28 mouse cellular contexts compared by ENCODE assay signal in the genomic region with DNA sequence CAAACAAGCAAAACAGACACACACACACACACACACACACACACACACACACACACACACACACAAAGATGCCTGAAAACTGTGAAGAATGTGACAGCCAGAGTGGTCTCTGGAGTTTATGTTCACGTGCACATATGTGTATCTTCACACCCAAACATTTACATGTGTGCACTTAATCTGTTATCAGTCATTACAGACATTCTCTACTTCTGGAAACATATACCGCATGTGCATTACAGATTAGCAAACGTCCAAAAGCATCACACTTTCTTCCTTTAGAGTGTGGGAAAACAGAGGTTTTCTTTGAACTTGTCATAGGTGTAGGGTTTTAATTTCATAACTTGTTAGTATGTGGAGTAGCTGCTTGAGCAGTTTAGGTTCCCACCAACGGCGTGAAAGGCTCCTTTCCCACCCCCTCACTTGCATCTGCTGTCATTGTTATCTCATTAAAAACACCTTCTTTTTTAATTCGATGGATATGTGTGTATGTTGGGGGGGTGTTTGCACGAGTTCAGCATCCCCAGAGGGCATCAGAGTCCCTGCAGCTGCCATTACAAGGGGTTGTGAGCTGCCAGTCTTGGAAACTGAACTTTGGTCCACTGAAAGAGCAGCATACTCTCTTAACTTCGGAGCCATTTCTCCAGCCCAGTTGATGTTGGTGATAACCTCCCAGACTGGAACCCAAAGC. TPM values are rescaled to one million over a fixed set of nuclear protein-coding genes. Genes with fewer than 3 reads are reported as not detected.
DNase-seq lines count a peak whose midpoint lies in the region; ATAC-seq and TF ChIP-seq lines count a peak whose summit lies in the region.
"Had no signal": no experiment of that assay in that cellular context is flagged by ENCODE, and none has a peak within 500 bp of the region (broad histone marks: within the 10 kb centered on the region; RNA-seq: fewer than 3 reads in every experiment).

No protein-coding gene starts in this region.

- no peak overlapping the region for H3K4me3 ChIP-seq in MEL (ENCODE audit: control insufficient read depth in 1 of 2, insufficient read depth in 1 of 2, low read depth in 2 of 2, low read length in 2 of 2)
- H3K4me3 ChIP-seq in liver, embryonic 13.5 days (replicated peaks), result no peak overlapping the region
- no peak overlapping the region for H3K4me3 ChIP-seq in hindbrain, postnatal 0 days (ENCODE audit: low read length)
- H3K4me3 ChIP-seq: forebrain, embryonic 10.5 days; heart, embryonic 10.5 days; heart, embryonic 15.5 days; intestine, embryonic 15.5 days; limb, embryonic 13.5 days had no signal

- whole genome bisulfite sequencing in liver, embryonic 13.5 days (ENCODE audit: insufficient replicate concordance), result 26% methylated on average over 8 of the region's 8 CpGs
- WGBS in hindbrain, postnatal 0 days, result 74% methylated on average over 8 of the region's 8 CpGs

- H3K9me3 ChIP-seq in MEL (replicated peaks; ENCODE audit: insufficient read depth, low read length), result no peaks in the 10 kb centered on the region
- no peaks in the 10 kb centered on the region for H3K9me3 ChIP-seq in liver, embryonic 13.5 days (replicated peaks)
- no peaks in the 10 kb centered on the region for H3K9me3 ChIP-seq in hindbrain, postnatal 0 days (ENCODE audit: low read length)
- H3K9me3 ChIP-seq: forebrain, embryonic 10.5 days; heart, embryonic 10.5 days; heart, embryonic 15.5 days; intestine, embryonic 15.5 days; limb, embryonic 13.5 days had no signal

- no peaks in the 10 kb centered on the region; a peak in 1 of 4 replicates for H3K36me3 ChIP-seq in MEL (ENCODE audit: control insufficient read depth in 1 of 2, insufficient read depth in 2 of 2, low read length in 2 of 2)
- H3K36me3 ChIP-seq in liver, embryonic 13.5 days, result no peaks in the 10 kb centered on the region
- no peaks in the 10 kb centered on the region for H3K36me3 ChIP-seq in hindbrain, postnatal 0 days (ENCODE audit: insufficient read depth, low read length)
- H3K36me3 ChIP-seq: forebrain, embryonic 10.5 days; heart, embryonic 10.5 days; heart, embryonic 15.5 days; intestine, embryonic 15.5 days; limb, embryonic 13.5 days had no signal

- ATAC-seq in erythroblast, adult 5-6 weeks (replicated peaks; ENCODE audit: low FRiP score, poor library complexity, severe bottlenecking), result peak; percentile 83
- ATAC-seq in liver, embryonic 13.5 days (ENCODE audit: low read depth), result peak; percentile 89
- peak; percentile 35; the same call in 1 of the 2 replicates for ATAC-seq in megakaryocyte progenitor cell, adult 5-6 weeks (replicated peaks; ENCODE audit: poor library complexity)
- ATAC-seq in CD4-positive, CD25-positive, alpha-beta regulatory T cell, adult 4 months, result no peak
- no peak for ATAC-seq in hindbrain, postnatal 0 days
- ATAC-seq: forebrain, embryonic 16.5 days; intestine, embryonic 15.5 days had no signal

- TF ChIP-seq EP300 in MEL (IDR thresholded peaks at IDR 0.05; ENCODE audit: low read depth in 1 of 2, low read length in 2 of 2), result peak; percentile 81

- H3K4me2 ChIP-seq in liver, embryonic 13.5 days, result peak overlapping the region; percentile 39
- H3K4me2 ChIP-seq in hindbrain, postnatal 0 days (ENCODE audit: low read depth, low read length), result no peak overlapping the region
- H3K4me2 ChIP-seq: heart, embryonic 15.5 days; intestine, embryonic 15.5 days; limb, embryonic 13.5 days; midbrain, embryonic 11.5 days had no signal

- peak; percentile 52 for DNase-seq in MEL (ENCODE audit: low read depth, low spot score)
- DNase-seq in liver, embryonic 13.5 days, result no peak
- DNase-seq in frontal cortex, adult 2 months (ENCODE audit: extremely low spot score in 1 of 2, low spot score in 1 of 2), result no peak
- DNase-seq in hindbrain, postnatal 0 days (ENCODE audit: low spot score), result no peak
- DNase-seq: adrenal gland, adult 8-10 months; cerebellum, adult 11 months; cerebellum, adult 9-10 months; cerebellum, postnatal 36 days; gastrocnemius, postnatal 25 days; heart, adult 11 months; kidney, adult 2 months; kidney, postnatal 4 days; lung, adult 2 months; lung, postnatal 10 days; right cerebral cortex, adult 18-20 months; thymus, adult 18-20 months; thymus, postnatal 36 days had no signal

- peaks cover 0 to 6% of the 10 kb centered on the region in 2 experiments; a peak in 3 of 4 replicates for H3K4me1 ChIP-seq in MEL (ENCODE audit: control insufficient read depth in 1 of 2, insufficient read depth in 2 of 2, low read length in 2 of 2)
- H3K4me1 ChIP-seq in liver, embryonic 13.5 days (replicated peaks), result peaks cover 32% of the 10 kb centered on the region
- no peaks in the 10 kb centered on the region for H3K4me1 ChIP-seq in hindbrain, postnatal 0 days (ENCODE audit: insufficient read depth, low read length)
- H3K4me1 ChIP-seq: forebrain, embryonic 10.5 days; heart, embryonic 10.5 days; heart, embryonic 15.5 days; intestine, embryonic 15.5 days; limb, embryonic 13.5 days had no signal

- TF ChIP-seq POLR2A in MEL (IDR thresholded peaks at IDR 0.05; ENCODE audit: control insufficient read depth in 1 of 2, insufficient read depth in 1 of 2, low read depth in 1 of 2, low read length in 2 of 2, poor library complexity in 1 of 2), result no peak

- H3K27me3 ChIP-seq in MEL (ENCODE audit: control insufficient read depth in 1 of 2, insufficient read depth in 2 of 2, low read length in 2 of 2), result peaks cover 2% of the 10 kb centered on the region in 2 experiments; a peak in 3 of 4 replicates
- no peaks in the 10 kb centered on the region for H3K27me3 ChIP-seq in liver, embryonic 13.5 days
- no peaks in the 10 kb centered on the region for H3K27me3 ChIP-seq in hindbrain, postnatal 0 days (ENCODE audit: insufficient read depth, low read length)
- H3K27me3 ChIP-seq: intestine, embryonic 15.5 days had no signal

- no peak for TF ChIP-seq CTCF in MEL (IDR thresholded peaks at IDR 0.05 in 2 of 3, conservative IDR thresholded peaks at IDR 0.05 in 1 of 3; ENCODE audit: control insufficient read depth in 1 of 3, insufficient read depth in 1 of 3, low read depth in 2 of 3, low read length in 3 of 3, poor library complexity in 1 of 3, severe bottlenecking in 1 of 3)
- no peak for TF ChIP-seq CTCF in hindbrain, postnatal 0 days (IDR thresholded peaks at IDR 0.05; ENCODE audit: low read depth)

- TF ChIP-seq RAD21 in MEL (IDR thresholded peaks at IDR 0.05; ENCODE audit: low read depth, low read length), result no peak

- no peak overlapping the region for H3K9ac ChIP-seq in MEL (ENCODE audit: control insufficient read depth, low read depth, low read length, poor library complexity, severe bottlenecking)
- no peak overlapping the region for H3K9ac ChIP-seq in liver, embryonic 13.5 days
- H3K9ac ChIP-seq in hindbrain, postnatal 0 days (replicated peaks; ENCODE audit: low read length), result no peak overlapping the region
- H3K9ac ChIP-seq: heart, embryonic 15.5 days; intestine, embryonic 15.5 days; limb, embryonic 13.5 days had no signal

- no peaks in the 10 kb centered on the region for H3K79me2 ChIP-seq in MEL (ENCODE audit: control insufficient read depth, insufficient read depth, low read length, poor library complexity)

- H3K27ac ChIP-seq in MEL (ENCODE audit: control insufficient read depth, low read depth, low read length), result no peak overlapping the region
- peak overlapping the region; percentile 82 for H3K27ac ChIP-seq in liver, embryonic 13.5 days
- H3K27ac ChIP-seq in hindbrain, postnatal 0 days, result no peak overlapping the region
- H3K27ac ChIP-seq: forebrain, embryonic 10.5 days; heart, embryonic 10.5 days; heart, embryonic 15.5 days; intestine, embryonic 15.5 days; limb, embryonic 13.5 days had no signal

TF ChIP-seq in MEL, 35 proteins besides CTCF, POLR2A, EP300 and RAD21 (continues in another document):
- no peak for TF ChIP-seq SIN3A (IDR thresholded peaks at IDR 0.05; ENCODE audit: low read length)
- TF ChIP-seq CHD2 (IDR thresholded peaks at IDR 0.05; ENCODE audit: low read length), result no peak
- no peak for TF ChIP-seq MYC (IDR thresholded peaks at IDR 0.05; ENCODE audit: low read depth, low read length)
- TF ChIP-seq ZC3H11A (IDR thresholded peaks at IDR 0.05; ENCODE audit: low read depth, low read length), result no peak
- TF ChIP-seq ELF1 (IDR thresholded peaks at IDR 0.05; ENCODE audit: low read depth, low read length), result no peak
- TF ChIP-seq NRF1 (IDR thresholded peaks at IDR 0.05; ENCODE audit: insufficient read depth, low read depth, low read length, poor library complexity, severe bottlenecking), result no peak
- no peak for TF ChIP-seq POLR2AphosphoS2 (IDR thresholded peaks at IDR 0.05; ENCODE audit: low read length)
- peak; percentile 93 for TF ChIP-seq BHLHE40 (IDR thresholded peaks at IDR 0.05; ENCODE audit: borderline replicate concordance, low read depth, low read length)

RNA-seq across cellular contexts. Expression of a gene that starts 16.9 kb away (rescaled TPM):
- total RNA-seq in MEL (2012; rRNA removed), result 39.6 and 39.7 TPM in 2 replicates
- 10 to 100 TPM in 1 of 2 experiments, not detected in 1; 36.2 TPM for polyA plus RNA-seq in MEL (2012; ENCODE audit: insufficient read depth in 1 of 2, insufficient read length in 2 of 2, low read depth in 1 of 2, low replicate concordance in 2 of 2, missing spikeins in 1 of 2)
- total RNA-seq in erythroblast, adult 5-6 weeks (2015; ENCODE audit: low replicate concordance), result 21.3 and 27.0 TPM in 2 replicates
- total RNA-seq in erythroblast, adult 5-6 weeks (2017; ENCODE audit: low replicate concordance), result 44.9 and 55.2 TPM in 2 replicates
- 26.4 and 32.7 TPM in 2 replicates for polyA plus RNA-seq in liver, embryonic 13.5 days (2015; fragmentation: Nextera tagmentation; extraction: Ambion mirVana)
- 66.5 and 77.0 TPM in 2 replicates for total RNA-seq in megakaryocyte progenitor cell, adult 5-6 weeks (2015)
- 177 and 181 TPM in 2 replicates for total RNA-seq in megakaryocyte progenitor cell, adult 5-6 weeks (2017)
- polyA plus RNA-seq in CD4-positive, CD25-positive, alpha-beta regulatory T cell, adult 4 months (2017; shearing (Covaris generic)), result 10 to 100 TPM; 30.6 to 33.4 TPM
- 22.4 and 25.7 TPM in 2 replicates for polyA plus RNA-seq in frontal cortex, adult 2 months (2012; rRNA removed)
- 31.0 and 35.0 TPM in 2 replicates for total RNA-seq in hindbrain, postnatal 0 days (2014; rRNA removed)
- 32.6 and 36.1 TPM in 2 replicates for polyA plus RNA-seq in hindbrain, postnatal 0 days (2015; fragmentation: Nextera tagmentation; extraction: Ambion mirVana)

RNA-seq across cellular contexts. Expression of a gene that starts 50.4 kb away (rescaled TPM):
- not detected in 2 replicates for total RNA-seq in MEL (2012; rRNA removed)
- not detected for polyA plus RNA-seq in MEL (2012; ENCODE audit: insufficient read depth in 1 of 2, insufficient read length in 2 of 2, low read depth in 1 of 2, low replicate concordance in 2 of 2, missing spikeins in 1 of 2)
- not detected in 2 replicates for total RNA-seq in erythroblast, adult 5-6 weeks (2015; ENCODE audit: low replicate concordance)
- total RNA-seq in erythroblast, adult 5-6 weeks (2017; ENCODE audit: low replicate concordance), result not detected in 2 replicates
- polyA plus RNA-seq in liver, embryonic 13.5 days (2015; fragmentation: Nextera tagmentation; extraction: Ambion mirVana), result 2.0 TPM in 2 replicates
- 0.47 TPM in 1 of 2 replicates, not detected in the other for total RNA-seq in megakaryocyte progenitor cell, adult 5-6 weeks (2015)
- not detected in 2 replicates for total RNA-seq in megakaryocyte progenitor cell, adult 5-6 weeks (2017)
- polyA plus RNA-seq in CD4-positive, CD25-positive, alpha-beta regulatory T cell, adult 4 months (2017; shearing (Covaris generic)), result not detected
- 1.2 and 1.7 TPM in 2 replicates for polyA plus RNA-seq in frontal cortex, adult 2 months (2012; rRNA removed)
- 0.40 and 0.58 TPM in 2 replicates for total RNA-seq in hindbrain, postnatal 0 days (2014; rRNA removed)
- 2.7 and 3.4 TPM in 2 replicates for polyA plus RNA-seq in hindbrain, postnatal 0 days (2015; fragmentation: Nextera tagmentation; extraction: Ambion mirVana)
- total RNA-seq: neutrophil, adult 5-6 weeks had no signal

Comparison
In these comparisons a context has a peak if more than half of its experiments do, and no peak if none do; other contexts are left out.
1. ATAC-seq: peak in erythroblast, adult 5-6 weeks (single experiment), liver, embryonic 13.5 days (single experiment) and megakaryocyte progenitor cell, adult 5-6 weeks (single experiment); none in CD4-positive, CD25-positive, alpha-beta regulatory T cell, adult 4 months (single experiment) and hindbrain, postnatal 0 days (single experiment).